Mouse (Mus musculus): ENCODE data around the gene Ms4a4d.
"Not testable (repeated sequence)": the region's sequence is repeated elsewhere in the genome, so short reads cannot be mapped to it uniquely, and the experiment has no call there.

Gene Ms4a4d

DNA sequence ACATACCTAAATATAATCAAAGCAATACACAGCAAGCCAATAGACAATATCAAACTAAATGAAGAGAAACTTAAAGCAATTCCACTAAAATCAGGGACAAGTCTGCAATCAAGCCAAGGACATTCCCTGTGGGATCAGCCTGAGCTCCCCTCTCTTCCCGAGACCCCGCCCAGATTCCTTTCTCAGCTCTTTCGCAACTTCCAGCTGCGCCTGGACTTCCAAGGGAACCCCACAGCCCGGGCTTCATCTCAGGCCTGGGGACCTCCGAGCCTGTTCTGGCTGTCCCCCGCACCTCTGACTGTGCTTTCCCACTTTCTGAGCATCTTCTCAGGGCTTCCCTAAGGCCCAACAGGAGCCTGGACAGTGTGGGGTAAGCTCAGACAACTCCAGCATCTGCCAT is at the start of gene Ms4a4d:
Ms4a4d (plus strand) TSS at position 209 of the 400 bp plus-strand sequence.
- no peak for DNase-seq

DNA sequence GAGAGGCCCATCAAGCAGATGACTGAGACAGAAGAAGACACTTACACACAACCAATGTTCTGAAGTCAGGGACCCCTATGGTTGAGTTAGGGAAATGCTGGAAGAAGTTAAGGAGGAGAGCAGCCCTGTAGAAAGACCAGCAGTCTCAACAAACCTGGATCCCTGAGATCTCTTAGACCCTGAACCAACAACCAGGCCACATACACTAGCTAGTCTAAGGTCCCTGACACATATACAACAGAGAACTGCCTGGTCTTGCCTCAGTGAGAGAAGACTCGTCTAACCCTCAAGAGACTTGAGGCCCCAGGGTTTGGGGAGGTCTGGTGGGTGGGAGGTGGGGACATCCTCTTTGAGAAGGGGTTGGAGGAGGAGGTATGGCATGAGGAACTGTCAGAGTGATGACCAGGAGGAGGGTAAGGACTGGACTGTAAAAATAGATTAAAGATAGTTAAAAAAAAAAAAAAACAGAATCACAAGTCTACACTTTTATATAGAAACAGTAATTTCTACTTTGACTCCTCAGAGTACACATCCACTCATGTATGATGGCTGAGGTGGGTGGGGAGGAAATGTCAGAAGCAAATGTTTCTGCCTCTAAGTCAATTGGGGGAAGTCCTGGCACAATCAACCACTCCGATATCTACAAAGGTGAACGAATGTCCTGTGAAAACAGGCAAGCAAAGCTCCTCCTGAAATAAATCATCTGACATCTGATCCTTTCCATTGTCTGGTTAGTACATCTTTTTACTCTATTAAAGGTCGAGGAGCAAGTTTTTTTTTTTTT is 45.0 kb upstream of the Ms4a4d start:
- DNase-seq = no peak

DNA sequence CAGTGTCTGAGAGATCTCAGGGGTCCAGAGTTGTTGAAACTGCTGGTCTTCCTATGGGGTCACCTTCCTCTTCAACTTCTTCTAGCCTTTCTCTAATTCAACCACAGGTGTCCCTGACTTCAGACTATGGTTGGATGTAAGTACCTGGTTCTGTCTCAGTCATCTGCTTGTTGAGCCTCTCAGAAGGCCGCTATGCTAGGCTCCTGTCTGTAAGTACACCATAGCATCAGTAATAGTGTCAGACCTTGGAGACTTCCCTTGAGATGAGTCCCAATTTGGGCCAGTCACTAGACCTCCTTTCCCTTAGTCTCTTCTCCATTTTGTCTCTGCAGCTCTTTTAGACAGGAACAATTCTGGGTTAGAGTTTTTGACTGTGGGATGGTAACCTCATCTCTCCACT is 43.9 kb upstream of the Ms4a4d start:
- DNase-seq = no peak

DNA sequence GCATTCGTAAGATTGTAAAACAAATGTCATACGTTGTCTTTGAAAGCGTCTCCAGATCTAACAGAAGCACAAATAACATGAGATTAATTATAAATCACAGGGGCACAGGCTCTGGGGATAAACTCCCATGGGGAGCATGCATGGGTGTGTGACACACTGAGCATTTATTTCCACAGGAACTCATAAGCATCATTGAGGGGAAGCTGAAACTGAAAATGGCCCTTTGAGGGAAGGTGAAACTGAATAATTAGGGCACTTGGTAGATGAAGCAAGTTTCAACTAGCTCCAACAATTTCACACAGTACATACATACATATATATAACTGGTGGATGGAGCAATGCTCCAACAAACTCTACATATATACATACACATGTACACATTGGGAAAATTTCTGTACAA is 42.1 kb upstream of the Ms4a4d start:
- DNase-seq = no peak

DNA sequence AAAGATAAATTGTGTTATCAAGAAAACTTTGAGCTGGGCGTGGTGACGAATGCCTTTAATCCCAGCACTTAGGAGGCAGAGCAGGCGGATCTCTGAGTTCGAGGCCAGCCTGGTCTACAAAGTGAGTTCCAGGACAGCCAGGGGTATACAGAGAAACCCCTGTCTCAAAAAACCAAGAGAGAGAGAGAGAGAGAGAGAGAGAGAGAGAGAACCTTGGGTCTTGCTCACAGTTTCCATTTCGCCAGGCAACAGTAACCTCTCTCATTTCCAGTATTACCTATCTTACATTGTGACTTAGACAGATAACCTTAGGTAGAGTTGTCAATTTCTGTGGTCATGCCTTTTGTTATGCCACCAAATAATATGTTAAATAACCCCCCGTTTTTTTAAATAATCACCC is 40.2 kb upstream of the Ms4a4d start:
- DNase-seq = no peak

DNA sequence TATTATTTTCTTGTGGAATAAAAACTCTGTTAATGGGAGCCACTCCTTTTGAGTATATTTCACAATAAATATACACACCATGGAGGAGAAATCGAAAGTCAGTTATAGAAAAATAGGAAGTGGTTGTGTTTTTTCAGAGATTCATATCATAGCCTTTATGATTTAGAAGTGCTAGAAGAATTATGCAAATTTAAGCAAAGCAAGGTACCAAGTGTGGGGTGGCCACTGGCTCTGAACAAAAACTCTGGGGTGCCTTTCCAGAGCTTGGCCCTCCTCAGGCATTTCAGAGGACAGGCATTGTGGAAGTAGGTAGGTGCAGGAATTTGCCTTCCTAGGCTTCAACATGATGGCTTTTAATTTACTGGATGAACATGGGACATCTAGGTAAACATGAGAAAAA is 39.3 kb upstream of the Ms4a4d start:
- not testable (repeated sequence) for DNase-seq

DNA sequence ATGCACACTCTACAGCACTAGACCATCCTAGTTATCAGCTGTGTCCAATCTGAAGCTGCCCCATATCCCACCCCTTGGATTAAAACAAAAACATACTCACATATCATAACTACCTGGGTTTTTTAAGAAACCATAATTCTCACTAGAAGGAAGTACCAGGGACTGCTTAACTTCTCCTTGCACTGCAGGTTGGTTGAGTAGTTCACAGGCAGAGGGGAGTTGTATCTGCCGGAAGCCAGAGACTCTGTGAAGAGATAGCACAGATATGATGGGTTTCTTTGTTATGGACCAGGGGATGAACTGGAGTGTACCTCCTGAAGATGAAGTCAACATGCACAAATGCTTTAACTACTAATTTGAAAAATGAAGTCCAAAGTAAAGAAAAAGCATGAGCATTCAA is 35.8 kb upstream of the Ms4a4d start:
- DNase-seq = no peak

DNA sequence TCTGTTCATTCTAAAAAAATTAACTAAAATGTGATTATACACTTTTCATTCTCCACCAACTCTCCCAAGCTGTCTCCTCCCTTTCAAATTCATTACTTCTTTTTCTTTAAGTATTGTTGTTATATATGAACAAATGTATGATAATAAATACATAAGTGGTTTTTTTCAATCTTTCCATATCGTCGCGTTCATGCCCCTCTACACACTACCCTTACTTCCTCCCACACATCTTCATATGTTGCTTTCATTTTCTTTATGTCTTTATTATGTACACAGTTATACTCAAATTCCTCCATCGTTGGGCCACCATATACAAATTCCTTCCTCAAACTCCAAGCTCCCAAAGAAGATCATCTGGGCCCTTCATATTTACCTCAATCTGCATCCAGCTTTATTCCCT is 35.3 kb upstream of the Ms4a4d start:
- DNase-seq = no peak

DNA sequence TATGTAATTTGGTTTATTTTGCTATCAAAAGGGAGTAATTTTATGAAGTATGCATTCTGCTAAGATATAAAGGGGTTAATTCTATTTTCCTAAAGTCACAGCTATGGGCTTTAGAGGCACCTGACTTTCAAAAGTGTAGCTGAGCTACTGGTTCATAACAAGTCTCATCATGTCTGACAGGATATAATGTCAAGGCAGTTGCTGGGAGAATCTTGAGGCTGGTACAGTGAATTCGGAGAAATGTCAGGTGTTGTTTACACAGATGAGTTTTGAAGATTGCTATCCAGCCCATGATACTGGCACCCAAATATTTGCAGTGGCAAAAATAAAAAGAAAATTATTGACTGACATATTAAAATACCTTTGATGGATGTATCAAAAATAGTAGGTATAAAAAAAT is 31.7 kb upstream of the Ms4a4d start:
- DNase-seq = no peak

DNA sequence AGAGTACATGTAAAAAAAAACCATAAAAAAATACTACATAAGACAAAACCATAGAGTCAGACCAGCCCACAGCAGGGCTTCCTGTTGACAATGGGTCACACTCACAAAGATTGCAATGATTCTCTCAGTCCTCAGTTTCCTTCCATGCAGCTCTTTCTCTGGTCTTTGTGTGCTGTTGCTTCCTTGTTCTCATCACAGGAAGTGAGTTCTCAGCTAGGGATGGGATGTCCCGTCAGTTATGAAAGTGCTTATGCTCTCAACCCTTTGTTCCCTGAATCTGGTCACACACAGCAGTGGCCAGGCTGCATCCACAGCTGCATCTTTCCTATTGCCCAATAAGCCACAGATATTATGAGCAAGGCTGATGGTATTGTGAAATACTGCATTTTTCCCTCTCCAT is 23.1 kb upstream of the Ms4a4d start:
- DNase-seq = no peak

DNA sequence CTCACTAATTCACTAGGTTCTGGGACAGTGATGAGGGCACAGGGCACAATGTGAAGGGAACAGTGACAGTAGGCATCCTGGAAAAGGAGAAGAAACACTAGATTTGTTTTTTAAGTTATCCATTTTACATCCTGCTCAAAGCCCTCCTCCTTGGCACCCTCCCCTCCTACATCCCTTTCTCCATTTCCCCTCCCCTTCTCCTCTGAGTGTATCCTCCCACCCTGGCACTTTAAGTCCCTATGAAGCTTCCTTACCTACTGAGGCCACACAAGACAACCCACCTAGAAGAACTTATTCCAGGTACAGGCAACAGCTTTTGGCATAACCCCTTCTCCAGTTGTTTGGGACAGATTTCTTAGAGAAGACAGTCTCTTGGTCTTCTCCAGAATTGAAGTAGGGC is 20.4 kb upstream of the Ms4a4d start, which contains the start of gene Ms4a6b:
Ms4a6b (plus strand) TSS at position 267 of the 400 bp plus-strand sequence.
- DNase-seq = no peak

DNA sequence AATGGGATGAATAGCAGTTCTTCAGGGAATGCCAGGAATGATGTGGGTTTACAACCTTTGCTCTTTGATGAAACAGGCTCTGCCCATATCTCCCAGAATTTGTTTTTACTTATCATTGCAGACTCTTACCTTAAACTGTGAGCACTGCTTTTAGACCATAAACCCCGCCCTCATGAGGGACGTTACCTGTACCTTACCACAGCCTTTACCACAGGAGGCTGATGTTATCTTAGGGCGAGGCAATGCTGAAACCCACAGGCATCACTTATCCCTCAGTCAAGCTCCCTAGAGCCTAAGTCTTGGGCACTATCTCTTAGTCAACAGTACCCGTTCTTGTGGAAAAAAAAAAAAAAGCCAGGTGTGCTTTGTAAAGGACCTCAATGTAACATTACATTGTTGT is 19.8 kb upstream of the Ms4a4d start:
- DNase-seq = no peak

DNA sequence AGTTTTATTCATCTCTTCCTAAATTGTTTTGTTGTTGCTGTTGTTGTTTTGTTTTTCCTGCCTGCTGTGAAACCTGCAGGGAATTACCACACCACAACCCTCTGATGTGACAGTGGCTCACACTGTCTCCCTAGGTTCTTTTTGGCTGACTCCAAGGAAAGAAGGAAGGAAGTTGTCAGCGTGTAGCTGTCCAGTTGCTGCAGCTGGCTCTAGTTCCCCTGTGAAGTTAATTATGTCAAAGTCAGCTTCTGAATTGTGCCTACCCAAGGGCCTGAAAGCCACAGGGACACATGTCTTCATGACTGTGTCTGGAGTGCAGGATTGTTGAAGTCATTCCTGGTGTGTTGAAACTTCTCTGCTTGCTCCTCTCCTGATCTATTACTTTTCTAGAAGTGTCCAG is 19.2 kb upstream of the Ms4a4d start:
- DNase-seq = not testable (repeated sequence)

DNA sequence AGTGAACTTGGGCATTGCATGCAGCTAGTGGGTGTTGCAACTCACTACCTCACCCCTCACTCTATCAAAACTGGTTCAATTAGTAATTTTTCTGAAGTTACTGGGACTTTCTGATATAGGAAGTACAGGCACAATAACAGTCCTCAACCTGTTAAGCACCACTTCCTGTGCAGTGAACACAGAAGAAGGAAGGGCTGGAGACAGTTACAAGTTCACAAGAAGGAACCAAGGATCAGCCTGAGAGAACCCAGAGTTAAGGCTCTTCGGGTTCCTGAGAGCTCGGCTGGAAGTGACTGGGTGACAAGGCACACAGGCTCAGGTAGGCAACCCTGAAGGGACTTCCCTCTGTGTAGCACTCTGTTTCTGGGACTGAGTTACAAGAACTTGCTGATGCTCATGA is 18.2 kb upstream of the Ms4a4d start:
- not testable (repeated sequence) for DNase-seq

DNA sequence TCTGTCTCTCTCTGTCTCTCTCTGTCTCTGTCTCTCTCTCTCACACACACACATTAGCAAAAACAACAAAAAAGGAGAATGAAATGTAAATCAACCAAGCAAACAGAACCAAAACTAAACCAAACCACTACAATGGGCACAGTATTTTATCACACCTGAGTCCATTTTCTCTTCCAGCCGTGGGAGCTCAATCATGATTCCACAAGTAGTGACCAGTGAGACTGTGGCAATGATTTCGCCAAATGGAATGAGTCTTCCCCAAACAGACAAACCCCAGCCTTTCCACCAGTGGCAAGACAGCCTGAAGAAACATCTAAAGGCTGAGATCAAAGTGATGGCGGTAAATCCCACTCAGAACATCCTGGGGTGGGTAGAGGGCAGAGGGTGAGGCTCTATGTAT is 16.5 kb upstream of the Ms4a4d start:
- DNase-seq = no peak

DNA sequence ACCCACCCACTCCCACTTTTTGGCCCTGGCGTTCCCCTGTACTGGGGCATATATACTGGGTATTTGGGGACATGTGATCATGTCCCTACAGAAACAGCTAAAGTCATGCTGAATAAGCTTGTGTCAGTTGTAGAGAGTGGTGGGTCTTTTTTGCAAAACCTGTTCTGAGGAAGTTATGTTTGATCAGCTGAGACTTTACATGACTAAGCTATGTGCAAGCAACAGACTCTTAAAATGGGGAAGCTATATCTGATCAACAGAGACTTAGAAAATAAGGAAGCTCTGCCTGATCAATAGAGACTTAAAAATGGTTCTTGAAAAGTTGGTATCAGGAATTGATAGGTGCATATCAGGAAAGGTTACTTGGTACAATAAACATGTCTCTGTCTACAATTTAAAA is 3.2 kb upstream of the Ms4a4d start:
- DNase-seq = no peak

DNA sequence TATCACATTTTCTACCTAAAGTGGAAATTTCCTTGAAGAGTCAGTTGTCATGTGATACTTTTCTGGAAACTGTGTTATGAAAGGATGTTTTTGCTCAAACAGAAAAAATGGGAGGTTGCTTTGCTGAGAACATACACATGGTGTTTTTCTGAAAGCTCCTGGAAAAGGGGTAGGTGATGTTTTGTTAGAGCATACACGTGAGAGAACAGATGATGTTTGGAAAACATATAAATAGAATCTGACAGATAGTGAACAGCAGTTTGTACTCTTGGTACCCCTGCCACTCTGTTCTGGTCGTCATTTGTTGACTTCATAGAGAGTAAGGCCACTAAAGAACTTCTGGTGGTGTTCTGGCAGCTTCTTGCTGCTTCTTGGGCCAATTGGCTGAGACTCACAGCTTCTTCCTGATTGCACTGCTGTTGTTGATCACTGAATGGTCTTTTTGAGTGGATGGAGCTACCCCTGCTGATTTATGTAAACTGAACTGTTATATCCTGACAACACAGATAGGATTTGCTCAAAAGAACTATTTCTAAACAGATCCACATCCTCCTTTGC is 2.6 kb upstream of the Ms4a4d start:
- DNase-seq = no peak

DNA sequence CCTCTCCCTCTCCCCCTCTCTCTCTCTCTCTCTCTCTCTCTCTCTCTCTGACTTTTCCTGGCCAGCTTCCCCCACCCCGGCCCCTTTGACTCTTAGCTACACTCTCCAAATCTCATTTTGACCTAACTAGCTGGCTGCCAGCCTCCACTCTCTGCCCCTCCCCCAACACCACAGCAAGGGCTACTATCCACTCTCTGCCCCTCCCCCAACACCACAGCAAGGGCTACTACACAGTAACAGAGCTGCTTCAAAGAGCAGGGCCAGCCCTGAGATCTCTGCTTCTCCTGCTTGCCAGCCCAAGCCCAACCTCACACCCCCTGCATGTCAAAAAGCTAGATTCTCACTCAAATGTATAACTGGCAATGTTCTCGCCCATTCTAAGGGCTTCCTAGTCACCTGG is 735 bp downstream of the Ms4a4d start:
- DNase-seq = no peak

DNA sequence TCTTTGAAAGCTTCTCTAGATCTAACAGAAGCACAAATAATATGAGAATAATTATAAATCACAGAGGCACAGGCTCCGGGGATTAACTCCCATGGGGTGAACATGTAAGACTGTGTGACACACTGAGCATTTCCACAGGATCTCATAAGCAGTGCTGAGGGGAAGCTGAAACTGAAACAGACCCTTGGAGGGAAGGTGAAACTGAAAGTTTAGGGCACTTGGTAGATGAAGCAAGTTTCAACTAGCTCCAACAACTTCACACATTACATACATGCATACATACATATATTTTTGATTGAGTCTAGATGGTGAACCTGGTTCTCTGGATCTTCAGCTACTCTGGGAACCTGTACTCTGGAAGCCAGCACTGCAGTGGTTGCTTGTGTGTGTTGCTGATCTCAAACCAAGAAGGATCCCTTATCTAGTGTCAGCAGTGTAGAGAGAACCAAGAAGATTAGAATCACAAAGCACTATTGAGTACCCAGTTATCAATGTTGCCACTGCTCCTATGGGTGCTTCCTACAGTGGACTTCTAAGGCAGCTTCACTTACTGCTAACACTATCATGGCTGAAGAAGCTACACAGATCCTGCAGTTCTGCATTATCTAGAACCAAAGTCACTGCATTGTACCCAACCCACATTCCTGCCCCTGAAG is 3.7 kb downstream of the Ms4a4d start:
- DNase-seq = not testable (repeated sequence)

DNA sequence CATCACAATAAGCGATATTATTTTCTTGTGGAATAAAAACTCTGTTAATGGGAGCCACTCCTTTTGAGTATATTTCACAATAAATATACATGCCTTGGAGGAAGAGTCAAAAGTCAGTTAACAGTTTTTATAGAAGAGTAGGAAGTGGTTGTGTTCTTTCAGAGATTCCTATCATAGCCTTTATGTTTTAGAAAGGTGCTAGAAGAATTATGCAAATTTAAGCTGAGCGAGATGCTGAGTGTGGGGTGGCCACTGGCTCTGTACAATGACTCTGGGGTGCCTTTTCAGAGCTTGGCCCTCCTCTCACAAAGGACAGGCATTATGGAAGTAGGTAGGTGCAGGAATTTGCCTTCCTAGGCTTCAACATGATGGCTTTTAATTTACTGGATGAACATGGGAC is 7.8 kb downstream of the Ms4a4d start:
- not testable (repeated sequence) for DNase-seq

DNA sequence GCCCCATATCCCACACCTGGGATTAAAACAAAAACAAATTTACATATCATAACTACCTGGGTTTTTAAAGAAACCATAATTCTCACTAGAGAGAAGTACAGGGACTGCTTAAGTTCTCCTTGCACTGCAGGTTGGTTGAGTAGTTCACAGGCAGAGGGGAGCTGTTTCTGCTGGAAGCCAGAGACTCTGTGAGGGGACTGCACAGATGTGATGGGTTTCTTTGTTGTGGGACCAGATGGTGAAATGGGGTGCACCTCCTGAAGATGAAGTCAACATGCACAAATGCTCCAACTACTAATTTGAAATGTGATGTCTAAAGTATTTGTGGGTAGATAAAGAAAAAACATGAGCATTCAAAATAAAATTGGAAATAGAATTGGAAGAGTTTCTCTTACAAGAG is 11.3 kb downstream of the Ms4a4d start:
- DNase-seq = no peak

DNA sequence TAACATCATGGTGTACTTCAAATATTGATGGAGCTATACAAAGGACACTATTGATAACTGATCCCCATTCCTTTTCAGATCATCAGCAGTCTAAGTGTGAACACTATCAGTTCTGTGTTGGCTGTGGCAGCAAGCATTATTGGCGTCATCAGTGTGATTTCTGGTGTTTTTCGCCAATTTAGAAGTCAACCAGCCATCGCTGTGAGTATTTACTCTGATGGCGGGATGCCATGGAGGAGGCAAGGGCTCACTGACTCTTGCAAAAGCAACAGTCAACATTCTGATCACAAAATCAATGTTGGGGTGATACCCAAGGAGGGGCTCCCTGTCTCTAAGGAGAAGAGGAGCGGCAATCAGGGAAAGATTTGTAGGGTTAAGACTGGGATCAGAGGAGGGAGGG is 18.1 kb downstream of the Ms4a4d start:
- DNase-seq = no peak

DNA sequence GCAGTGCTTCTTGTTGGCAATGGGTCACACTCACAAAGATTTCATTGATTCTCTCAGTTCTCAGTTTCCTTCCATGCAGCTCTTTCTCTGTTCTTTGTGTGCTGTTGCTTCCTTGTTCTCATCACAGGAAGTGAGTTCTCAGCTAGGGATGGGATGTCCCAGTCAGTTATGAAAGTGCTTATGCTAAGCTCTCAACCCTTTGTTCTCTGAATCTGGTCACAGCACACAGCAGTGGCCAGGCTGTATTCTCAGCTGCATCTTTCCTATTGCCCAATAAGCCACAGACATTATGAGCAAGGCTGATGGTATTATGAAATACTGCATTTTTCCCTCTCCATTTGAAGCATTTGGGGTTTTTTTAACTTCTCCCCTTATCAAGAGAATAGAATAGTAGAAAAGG is 23.0 kb downstream of the Ms4a4d start:
- DNase-seq = not testable (repeated sequence)

DNA sequence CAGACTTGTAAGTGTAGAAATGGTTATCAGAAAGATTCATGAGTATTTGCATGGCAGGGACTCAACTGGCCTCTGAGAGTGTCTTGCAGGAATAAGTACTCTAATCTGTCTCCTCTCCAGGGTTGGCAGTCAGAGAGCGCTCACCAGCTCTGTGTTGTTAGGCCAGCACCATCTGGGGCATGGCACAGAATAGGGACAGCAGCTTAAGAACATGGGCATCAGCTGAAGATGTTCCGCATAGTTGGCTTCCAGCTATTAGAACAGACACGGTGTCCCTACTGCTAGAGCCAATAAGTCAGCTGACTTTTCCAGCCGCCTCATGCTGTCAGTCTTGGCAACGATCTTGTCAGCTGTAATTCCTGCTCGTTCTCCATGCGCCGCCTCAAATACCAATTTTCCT is 38.4 kb downstream of the Ms4a4d start:
- DNase-seq = no peak
